Mouse (Mus musculus): ENCODE measurements at regions not wholly inside any gene's neighbourhood (a gene's known extent, or its start where the extent isn't known, plus 50 kb on each side); places are given as distances from the start of the nearest gene placed in this dataset.

DNA sequence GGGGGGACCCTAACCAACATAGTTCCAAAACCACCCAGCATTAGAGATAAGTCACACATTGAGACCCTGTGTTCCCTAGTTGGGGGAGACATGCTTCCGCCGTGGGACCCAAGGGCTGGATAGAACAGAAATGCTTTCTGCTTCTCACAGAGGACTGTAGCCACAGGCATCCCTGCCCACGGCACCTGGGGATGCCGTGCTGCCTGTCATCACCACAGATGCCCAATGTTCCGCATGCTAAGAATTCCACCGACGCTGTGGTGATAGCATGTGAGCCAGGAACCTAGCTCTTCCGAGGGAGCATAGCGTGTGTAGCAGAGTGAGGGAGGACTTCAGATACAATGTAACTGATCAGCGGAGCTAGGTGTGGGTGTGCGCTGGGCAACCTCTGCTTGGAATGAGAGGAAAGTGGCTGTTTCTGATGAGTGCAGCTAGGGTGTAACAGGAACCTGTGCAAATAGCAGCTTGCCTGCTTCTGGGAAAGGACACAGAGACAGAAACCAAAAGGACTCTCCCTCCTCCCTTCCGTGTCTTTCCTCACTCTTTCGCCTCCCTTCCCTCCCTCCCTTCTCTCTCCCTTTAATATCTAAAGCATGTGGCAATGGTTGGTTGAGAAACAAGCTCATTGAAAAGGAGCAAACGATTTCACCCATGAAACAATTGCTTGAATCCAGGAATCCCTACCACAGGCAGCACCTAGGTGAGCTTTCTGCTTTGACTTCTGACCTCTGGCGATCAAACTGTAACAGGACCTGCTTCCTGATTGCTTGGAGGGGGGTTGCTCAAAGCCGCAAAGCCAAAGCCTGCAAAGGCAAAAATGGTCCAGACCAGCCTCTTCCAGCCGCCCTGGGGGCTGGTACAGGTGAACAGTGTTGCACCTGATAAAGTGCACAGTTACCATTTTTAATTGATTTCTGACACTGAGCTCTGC is 102.3 kb downstream of the Gm26897 start:
- DNase-seq: no peak

DNA sequence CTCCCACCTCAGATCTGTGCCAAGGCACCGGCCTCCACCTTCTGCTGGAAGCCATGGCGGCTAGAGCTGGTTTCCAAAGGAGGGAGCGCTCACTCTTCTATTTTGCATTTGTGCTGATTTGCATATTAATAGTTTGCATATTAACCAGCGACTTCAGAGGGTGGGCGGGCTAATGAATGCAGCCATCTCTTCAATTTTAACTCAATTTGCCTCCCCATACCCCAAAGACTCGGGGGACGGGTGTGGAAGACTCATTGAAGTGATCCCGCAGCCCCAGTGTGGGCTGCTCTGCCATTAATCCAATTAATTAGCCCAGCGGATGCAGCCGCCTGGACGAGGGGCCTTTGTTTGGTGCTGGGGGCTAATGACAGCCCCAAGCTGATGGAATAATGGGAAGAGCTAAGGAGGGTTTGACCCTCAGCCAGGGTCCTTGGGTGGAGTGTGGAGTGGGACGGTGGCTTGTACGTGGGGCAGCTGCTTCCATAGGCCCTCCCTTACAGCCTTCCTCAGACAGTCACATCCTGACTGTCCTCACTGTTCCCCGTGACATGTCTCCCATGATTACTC is 103.0 kb downstream of the Gm26897 start:
- DNase-seq: no peak

DNA sequence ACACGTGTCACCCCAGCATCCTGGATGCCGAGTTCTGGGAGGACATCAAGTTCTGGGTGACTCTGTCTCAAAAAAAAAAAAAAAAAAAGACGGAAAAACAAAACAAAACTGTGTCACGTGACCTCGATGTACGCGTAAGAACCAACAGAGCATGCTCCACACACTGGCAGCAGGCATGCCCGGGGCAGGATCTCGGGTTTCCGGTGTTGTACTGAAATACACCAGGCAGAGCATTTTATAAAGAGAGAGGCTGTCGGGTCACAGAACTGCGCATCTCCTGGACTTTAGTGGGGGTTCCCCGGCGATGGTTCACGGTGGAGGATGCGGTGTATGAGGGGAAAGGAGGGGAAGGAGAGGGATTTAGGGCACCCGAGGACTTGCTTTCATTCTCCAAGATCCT is 108.7 kb downstream of the Gm26897 start:
- DNase-seq: no peak

DNA sequence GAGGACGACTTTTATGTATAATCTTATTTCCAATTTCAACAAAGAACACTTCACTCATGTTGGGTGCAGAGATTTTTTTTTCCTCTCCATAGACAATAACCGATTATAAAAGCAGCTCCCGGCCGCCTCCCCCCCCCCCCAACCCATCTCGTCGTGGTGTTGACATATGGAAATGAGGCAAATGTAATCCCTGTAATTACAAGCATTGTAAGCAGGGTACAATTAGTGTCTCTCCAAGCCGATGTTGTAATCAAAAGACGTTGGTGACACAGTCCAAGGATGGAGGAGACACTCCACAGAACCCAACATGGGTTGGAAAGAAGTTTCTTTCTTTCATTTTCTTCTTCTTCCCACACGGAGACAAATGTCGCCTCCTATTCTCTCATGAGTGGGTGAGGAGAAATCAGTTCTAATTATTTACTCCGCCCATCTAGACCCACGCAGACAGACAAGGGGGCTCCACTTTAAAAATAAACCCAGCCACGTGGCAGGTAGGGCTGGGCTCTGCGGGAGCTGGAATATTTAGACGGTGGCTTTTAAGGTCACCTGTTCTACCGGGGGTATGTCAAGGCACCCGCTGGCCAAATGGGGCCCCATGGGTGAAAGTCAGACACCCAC is 110.0 kb downstream of the Gm26897 start:
- no peak for DNase-seq

DNA sequence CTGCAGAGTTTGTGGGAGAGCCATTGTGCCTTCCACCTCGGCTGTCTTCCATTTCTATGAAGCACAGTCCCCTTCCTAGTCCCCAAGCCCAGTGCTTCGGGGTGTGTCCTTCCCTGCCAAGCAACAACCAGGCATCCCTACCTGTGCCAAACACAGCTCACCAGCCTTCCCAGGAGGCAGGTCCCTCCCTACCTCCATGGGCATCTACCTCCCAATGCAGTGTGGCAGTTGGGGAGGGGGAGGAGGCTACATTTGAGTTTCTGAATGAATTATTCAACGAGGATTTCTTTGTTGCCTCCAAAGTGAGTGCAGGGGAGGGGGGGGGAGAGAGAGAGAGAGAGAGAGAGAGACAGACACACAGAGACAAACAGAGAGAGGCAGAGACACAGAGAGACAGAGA is 110.8 kb downstream of the Gm26897 start:
- no peak for DNase-seq

DNA sequence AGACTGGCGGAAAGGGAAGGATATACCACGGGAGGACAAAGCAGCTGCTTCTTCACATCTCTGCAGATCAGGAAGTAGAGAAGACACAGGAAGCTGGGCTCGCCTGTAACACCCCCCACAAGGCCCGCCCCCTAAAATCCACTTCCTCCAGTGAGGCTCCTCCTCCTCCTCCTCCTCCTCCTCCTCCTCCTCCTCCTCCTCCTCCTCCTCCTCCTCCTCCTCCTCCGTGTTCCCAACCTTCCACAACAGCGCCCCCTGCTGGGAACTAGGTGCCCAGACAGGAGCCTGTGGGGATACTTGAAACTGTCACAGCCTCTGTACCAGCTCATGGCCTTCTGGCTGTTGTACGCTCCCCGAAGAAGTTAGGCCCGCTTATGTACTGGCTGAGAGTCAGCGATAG is 115.2 kb downstream of the Gm26897 start:
- DNase-seq: no peak

DNA sequence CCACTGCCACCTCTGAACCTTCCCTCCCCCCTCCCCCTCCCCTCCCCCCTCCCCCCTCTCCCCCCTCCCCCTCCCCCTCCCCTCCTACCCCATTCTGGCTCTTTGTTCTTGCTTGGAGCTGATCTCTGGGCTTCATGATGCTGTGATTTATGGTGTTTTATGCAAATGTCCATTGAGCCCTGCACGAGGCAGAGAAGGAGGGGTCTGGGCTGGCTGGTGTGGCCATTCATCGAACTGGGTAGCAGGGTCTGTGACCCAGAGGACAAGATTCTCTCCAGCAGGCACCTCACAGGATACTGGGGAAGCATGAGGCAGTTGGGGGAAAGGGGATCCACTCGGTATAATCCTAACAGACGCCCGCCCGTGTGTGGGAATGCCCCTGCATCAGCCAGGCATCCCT is 119.0 kb downstream of the Gm26897 start:
- no peak for DNase-seq

DNA sequence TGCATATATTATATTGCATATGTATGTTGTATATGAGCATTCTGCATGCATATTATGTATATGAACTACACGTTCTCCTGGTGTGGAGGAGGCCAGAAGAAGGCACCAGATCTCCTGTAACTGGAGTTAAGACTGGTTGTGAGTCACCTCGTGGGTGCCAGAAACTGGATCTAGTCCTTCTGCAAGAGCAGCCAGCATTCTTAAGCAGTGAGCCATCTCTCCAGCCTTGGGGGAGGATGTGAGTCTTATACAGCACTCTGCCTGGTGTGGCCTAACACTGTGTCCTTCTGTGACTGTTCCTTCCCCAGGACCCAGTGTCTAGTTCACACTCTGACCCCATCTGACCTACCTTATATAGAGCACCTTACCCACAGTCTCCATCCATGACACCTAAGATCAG is 121.6 kb downstream of the Gm26897 start:
- no peak for DNase-seq

DNA sequence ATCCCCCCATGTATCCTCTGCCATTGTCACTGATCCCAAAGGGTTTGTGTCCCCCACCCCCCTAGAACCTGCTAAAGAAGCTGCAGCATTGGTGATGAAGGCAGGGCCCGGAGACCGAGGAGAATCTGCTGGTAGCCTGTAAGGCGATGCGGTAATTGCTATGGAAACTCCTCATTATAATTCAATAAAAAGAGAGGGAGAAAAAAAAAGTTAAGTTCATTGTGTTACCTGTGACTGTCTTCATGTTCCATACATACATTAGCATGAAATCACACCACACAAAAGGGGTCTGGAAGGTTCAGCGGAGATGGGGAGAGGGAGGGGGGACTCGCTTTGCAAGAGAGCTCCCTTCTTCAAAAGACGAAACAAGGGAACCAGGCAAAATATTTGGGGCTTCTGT is 123.5 kb downstream of the Gm26897 start:
- no peak for DNase-seq

DNA sequence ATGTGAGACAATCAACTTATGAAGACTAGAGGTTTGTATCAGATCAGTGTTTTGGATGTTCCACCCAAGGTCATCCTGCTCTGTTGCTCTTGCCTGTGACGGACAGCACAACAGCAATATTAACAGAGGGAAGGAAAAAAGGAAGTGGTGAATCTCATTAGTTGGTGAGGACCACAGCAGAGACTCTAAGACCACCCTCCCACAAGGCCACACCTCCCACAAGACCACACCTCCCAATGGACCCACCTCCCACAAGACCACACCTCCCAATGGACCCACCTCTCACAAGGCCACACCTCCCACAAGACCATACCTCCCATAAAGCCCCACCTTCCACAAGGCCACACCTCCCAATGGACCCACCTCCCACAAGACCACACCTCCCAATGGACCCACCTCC is 126.7 kb downstream of the Gm26897 start:
- no peak for DNase-seq

DNA sequence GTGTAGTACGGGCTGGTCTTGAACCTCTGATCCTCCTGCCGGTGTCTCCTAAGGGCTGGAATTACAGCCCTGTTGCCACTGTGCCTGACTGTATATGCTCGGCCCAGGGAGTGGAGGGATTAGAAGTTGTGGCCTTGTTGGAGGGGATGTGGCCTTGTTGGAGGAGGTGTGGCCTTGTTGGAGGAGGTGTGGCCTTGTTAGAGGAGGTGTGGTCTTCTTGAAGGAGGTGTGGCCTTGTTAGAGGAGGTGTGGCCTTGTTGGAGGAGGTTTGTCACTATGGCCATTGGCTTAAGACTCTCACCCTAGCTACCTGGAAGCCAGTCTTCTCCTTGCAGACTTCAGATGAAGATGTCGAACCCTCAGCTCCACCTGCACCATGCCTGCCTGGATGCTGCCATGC is 128.6 kb downstream of the Gm26897 start:
- DNase-seq: no peak

DNA sequence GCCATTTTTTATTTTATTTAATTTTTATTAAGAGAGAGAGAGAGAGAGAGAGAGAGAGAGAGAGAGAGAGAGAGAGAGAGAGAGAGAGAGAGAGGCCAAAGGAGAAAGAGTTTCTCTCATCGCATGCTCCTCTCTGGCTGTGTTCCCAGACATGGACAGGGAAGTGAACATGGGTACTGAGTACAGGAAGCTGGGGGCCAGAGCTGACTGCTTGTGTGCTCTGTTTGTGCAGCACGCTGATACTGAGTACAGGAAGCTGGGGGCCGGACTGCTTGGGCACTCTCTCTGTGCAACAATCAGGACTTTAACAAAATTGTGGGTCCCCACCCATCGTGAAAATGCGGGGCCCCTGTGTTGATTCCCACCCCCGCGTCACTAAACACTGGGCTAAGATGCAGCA is 130.2 kb downstream of the Gm26897 start:
- no peak for DNase-seq

DNA sequence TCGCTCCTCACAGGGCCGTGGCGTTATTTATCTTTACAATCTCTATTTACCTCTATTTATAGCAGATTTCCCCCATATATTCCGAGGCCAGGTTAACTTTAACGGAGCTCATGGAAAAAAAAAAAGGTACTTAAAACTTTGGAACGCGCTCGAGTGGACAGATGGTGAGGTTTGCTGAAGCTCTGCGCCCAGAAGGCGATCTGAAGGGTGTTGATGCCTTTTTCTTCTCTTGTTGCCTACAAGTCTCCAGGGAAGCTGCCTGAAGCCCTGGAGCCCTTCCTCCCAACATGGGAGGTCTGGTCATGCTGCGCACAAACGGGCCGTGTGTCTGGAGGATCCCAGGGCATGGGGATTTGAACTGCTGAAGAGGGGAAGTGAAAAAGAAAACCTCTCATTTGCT is 130.9 kb downstream of the Gm26897 start:
- no peak for DNase-seq

DNA sequence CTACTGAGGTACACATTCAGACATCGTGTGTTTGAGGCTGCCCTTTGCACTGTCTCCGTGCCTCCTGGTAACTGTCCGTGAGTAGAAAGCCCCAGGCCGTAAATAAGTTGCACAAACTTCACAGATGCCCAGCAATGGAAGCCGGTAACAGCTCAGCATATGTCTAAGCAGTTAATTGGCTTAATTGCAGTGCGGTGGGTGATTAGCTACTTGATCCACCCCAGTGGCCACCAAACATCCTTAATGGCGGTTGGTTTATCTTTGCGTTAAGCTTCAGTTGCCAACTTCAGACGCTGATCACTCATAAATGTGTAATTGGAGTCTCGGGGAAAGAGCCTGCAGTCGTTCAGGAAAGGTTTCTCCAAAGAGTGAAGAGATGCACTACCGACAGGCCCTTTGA is 135.3 kb downstream of the Gm26897 start:
- no peak for DNase-seq

DNA sequence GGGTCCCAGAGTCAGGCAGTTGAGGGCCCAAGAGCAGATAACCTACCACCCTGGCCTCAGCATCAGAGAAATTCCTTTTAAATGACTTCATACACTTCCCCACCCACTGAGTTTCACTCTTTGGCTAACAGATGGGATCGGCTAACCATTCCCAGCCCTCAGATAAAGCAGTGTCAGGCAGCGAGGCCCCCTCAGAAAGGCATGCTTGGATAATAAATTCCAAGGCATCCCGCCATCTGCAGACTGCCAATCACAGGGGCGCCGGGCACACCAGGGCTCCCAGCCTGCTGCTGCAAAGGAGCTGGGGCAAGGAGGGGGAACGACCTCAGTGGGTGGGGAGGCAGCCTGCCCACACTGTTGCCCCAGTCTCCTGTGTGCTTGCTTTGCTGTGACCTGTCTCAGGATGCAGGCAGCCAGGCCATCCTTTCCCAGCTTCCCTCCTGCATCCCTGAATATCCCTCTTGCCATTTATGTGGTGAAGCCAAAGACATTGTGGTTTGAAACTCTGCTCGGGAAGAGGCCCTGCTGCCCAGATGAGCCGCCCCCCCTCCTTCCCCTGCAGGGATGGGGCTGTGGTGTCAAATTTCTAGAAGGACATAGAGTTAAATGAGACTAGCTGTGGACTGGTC is 143.6 kb downstream of the Gm26897 start:
- DNase-seq: no peak

DNA sequence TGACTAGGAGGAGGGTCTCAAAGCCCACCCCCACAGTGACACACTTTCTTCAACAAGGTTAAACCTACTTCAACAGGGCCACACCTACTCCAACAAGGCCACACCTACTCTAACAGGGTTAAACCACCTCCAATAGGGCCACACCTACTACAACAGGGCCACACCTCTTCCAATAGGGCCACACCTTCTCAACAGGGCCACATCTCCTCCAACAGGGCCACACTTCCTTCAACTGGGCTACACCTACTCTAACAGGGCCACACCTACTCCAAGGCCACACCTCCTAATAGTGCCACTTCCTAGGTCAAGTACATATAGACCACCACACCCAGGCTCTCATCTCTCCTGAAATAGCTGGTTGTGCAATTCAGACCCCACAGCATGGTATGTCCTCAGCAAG is 145.3 kb downstream of the Gm26897 start:
- no peak for DNase-seq

DNA sequence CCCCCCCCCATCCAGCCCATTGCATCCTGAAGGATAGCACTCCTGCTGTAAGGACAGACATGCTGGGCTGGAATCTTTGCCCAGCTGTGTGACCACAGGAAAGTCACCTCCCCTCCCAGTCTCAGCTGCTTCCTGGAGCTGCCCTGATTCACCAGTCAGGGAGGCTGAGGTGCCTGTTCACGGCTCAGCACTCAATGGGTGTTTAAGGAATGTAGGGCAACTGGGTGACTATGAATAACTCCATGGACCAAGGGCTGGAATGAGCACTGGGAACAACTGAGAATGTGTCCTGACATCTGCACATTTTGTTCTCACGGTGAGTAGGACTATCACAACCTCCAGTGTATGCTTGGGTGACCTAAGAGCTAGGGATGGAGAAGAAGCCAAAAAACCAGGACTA is 146.5 kb downstream of the Gm26897 start:
- DNase-seq: no peak

DNA sequence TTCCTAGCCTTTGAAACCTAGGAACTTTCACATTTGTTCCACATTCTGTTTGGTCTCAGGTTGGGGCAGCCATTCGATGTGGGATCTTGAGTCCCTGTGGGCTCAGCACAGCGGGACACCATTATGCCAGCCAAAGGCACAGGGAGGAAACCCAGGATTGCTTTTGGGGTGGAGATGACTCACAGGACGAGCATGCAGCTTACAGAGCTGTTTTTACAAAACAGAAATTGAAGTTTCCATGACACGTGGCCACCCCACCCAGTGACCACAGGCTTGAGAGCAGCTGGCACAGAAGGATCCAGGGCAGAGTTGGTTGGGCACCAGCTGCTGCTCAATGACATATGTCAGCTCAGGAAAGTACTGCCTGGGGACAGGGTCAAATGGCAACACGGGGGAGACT is 147.8 kb downstream of the Gm26897 start:
- DNase-seq: no peak

DNA sequence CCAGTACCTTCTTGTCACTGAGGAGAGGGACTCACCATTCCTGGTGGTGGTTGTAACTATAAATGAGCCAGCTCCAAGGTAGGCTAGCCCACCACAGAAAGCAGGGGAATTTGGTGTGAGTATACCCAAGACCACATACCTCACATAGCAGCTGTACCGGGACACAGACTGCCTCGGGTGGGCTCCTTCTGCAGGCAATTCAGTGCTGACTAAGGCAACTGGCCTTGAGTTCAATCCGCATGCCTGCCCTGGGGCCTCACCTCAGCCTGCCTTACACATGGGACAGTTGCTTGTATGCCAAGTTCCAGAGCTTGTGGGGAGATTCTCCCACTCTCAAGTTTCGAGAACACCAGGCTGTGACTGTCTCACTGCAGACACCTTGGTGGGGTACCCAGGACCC is 153.6 kb downstream of the Gm26897 start:
- DNase-seq: no peak

DNA sequence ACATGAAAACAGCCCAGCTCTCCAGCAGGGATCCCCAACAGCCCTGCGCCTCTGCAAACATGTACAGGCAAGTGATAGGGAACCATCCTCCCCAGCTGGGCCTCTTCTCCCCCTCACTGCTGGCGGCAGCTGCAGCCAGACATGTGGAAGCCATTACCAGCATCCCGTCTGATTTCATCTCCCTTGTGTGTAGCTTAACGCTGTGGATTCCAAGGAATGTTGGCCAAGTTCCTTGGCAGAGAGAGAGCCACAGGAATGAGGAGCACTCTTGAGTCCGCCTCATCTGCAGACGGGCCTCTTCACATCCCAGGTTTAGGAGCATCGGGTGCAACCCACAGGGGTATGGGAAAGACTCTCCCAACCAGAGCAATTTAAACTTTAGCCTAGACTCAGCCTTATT is 157.1 kb downstream of the Gm26897 start:
- no peak for DNase-seq

DNA sequence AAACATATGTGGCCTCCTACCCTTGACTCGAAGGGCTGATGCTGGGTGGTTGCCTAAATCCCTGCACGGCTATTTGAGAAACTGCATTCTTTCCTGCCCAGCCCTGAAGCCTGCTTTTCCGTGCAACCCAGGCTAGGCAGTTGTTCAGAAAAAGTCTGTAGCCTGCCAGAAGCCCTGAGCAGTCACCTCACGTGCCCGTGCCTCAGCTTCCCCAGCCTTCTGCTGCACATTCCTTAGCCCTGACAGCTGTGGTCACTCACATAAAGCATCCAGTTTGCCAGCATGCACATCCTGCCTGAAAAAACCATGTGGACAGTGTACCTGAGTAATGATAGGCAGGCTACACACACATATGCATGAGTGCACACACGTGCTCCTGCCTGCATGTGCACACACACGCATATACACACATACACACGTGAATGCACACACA is 157.6 kb downstream of the Gm26897 start:
- DNase-seq: no peak

DNA sequence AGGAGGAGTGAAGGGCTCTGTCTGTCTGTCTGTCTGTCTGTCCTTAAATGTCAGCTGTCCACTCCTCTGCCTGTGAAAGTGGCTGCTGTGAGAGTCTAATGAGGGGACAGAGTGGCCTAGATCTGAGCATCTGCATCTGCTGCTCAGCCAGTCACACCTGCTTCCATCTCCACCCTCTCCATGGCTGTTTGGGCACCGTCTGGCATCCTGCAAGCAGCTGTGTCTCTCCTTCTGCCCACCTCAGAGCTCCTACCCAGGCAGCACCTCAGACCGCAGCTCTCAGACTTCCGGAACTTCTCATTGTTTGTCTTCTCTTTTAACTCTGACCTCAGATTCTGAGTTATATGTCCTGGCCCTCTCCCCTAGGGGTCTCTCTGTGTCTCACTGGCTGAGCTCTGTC is 159.2 kb downstream of the Gm26897 start:
- no peak for DNase-seq

DNA sequence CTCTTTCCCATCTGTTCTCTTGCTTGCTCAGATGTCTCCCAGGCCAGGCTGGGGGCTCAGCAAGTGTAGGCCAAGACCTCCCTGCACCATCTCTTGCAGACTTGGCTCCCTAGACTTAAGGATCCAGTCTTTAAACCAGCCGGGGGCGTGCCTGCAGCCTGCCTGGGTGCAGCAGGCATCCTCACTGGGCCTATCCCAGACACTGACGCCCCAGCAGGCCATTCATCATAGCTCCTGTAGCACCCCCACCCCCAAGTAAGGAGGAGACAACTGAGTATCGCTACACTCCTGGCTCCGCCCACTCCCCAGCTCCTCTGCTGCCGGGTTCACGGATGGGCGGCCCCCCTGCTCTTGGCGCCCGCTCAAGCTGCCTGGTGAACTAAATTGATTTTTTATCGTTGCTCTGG is 160.2 kb downstream of the Gm26897 start:
- DNase-seq: peak in 1 of 2 experiments; percentile 34

DNA sequence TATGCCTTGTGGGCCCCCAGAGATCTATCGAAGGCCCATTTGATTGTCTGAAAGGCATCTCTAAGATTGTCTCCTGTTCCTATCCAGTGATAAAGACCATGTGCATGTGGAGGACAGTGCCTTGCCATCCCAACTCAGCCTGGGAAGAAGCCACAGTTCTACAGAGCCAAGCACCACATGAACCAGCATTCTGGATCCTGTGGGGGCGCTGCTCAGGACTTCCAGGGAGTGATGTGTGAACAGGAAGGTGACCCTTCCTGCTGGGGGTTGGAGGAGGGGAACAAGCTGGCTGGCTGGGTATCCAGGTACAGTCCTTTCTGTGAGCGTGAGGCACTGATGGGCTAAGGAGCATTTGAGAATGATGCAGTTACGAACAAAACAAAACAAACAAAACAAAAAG is 163.8 kb downstream of the Gm26897 start:
- no peak for DNase-seq
